Comparison of ENCODE assay signal across 27 mouse cellular contexts in the genomic region with DNA sequence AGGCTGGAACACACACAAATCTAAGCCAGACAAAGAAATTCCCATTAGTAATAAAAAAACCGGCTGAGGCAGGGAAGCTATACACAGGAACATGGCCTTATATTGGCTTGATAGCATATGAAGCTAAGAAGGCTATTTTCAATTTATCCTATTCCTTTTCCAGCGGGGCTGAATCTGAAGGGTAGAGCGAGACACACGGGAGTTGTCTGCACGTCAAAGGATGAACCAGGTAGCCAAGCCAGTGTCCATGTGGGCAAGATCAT.
A peak's percentile ranks its signal among the peaks of the same experiment; 100 is the strongest.
DNase-seq lines count a peak whose midpoint lies in the region; ATAC-seq lines count a peak whose summit lies in the region.
"Had no signal": no experiment of that assay in that cellular context is flagged by ENCODE, and none has a peak within 500 bp of the region (broad histone marks: within the 10 kb centered on the region; RNA-seq: fewer than 3 reads in every experiment).

No protein-coding gene starts in this region.

- DNase-seq in midbrain, embryonic 11.5 days (ENCODE audit: low spot score, missing footprints), result no peak
- peak; percentile 66 for DNase-seq in hindbrain, embryonic 14.5 days (ENCODE audit: low spot score)
- no peak for DNase-seq in kidney, postnatal 10 days
- no peak for DNase-seq in heart, adult 8-10 months (ENCODE audit: low spot score)
- no peak for DNase-seq in adrenal gland, postnatal 4 days (ENCODE audit: low spot score in 2 of 2)
- DNase-seq: adrenal gland, postnatal 10 days; cerebellum, adult 8-10 months; cerebellum, postnatal 36 days; gastrocnemius, postnatal 10 days; heart, adult 11 months; heart, postnatal 10 days; kidney, adult 11 months; kidney, postnatal 4 days; layer of hippocampus, adult 9-11 months; lung, postnatal 4 days; right cerebral cortex, postnatal 25 days; spleen, adult 18-20 months; thymus, postnatal 25 days had no signal

- no peak overlapping the region for H3K27ac ChIP-seq in midbrain, embryonic 12.5 days (replicated peaks)
- H3K27ac ChIP-seq in midbrain, embryonic 11.5 days (ENCODE audit: low read depth, low read length), result no peak overlapping the region
- peak overlapping the region; percentile 41 for H3K27ac ChIP-seq in forebrain, embryonic 15.5 days (replicated peaks)
- H3K27ac ChIP-seq in hindbrain, embryonic 14.5 days, result peak overlapping the region; percentile 85
- 0 out of 2 replicates have a peak overlapping the region, but pooled peaks have one; percentile 8 for H3K27ac ChIP-seq in midbrain, embryonic 16.5 days (ENCODE audit: low read length)
- H3K27ac ChIP-seq: kidney, embryonic 15.5 days; limb, embryonic 15.5 days; liver, embryonic 14.5 days; lung, embryonic 15.5 days had no signal

- H3K4me1 ChIP-seq in midbrain, embryonic 12.5 days, result peaks cover 6% of the 10 kb centered on the region; the same call in 1 of the 2 replicates
- H3K4me1 ChIP-seq in midbrain, embryonic 11.5 days (ENCODE audit: control insufficient read depth, insufficient read depth, low read length), result no peaks in the 10 kb centered on the region
- H3K4me1 ChIP-seq in forebrain, embryonic 15.5 days, result peaks cover 13% of the 10 kb centered on the region
- peaks cover 12% of the 10 kb centered on the region for H3K4me1 ChIP-seq in hindbrain, embryonic 14.5 days (replicated peaks; ENCODE audit: control insufficient read depth, insufficient read depth, low read length)
- H3K4me1 ChIP-seq in midbrain, embryonic 16.5 days (ENCODE audit: control insufficient read depth, insufficient read depth, low read length), result peaks cover 4% of the 10 kb centered on the region
- H3K4me1 ChIP-seq: heart, embryonic 12.5 days; kidney, embryonic 15.5 days; limb, embryonic 15.5 days; lung, embryonic 15.5 days had no signal

- no peaks in the 10 kb centered on the region for H3K9me3 ChIP-seq in midbrain, embryonic 12.5 days
- H3K9me3 ChIP-seq in midbrain, embryonic 11.5 days (ENCODE audit: control insufficient read depth, low read length), result no peaks in the 10 kb centered on the region
- no peaks in the 10 kb centered on the region for H3K9me3 ChIP-seq in forebrain, embryonic 15.5 days
- no peaks in the 10 kb centered on the region for H3K9me3 ChIP-seq in hindbrain, embryonic 14.5 days (ENCODE audit: control insufficient read depth, low read length)
- no peaks in the 10 kb centered on the region for H3K9me3 ChIP-seq in midbrain, embryonic 16.5 days (replicated peaks; ENCODE audit: control insufficient read depth, low read length, poor library complexity, severe bottlenecking)
- H3K9me3 ChIP-seq: heart, embryonic 12.5 days; kidney, embryonic 15.5 days; limb, embryonic 15.5 days; lung, embryonic 15.5 days had no signal

- no peak overlapping the region for H3K4me3 ChIP-seq in midbrain, embryonic 12.5 days
- no peak overlapping the region for H3K4me3 ChIP-seq in midbrain, embryonic 11.5 days (ENCODE audit: low read depth, low read length)
- no peak overlapping the region for H3K4me3 ChIP-seq in forebrain, embryonic 15.5 days
- H3K4me3 ChIP-seq in hindbrain, embryonic 14.5 days (replicated peaks; ENCODE audit: low read length), result no peak overlapping the region
- H3K4me3 ChIP-seq in midbrain, embryonic 16.5 days (ENCODE audit: low read depth, low read length), result no peak overlapping the region
- H3K4me3 ChIP-seq: heart, embryonic 12.5 days; kidney, embryonic 15.5 days; limb, embryonic 15.5 days; lung, embryonic 15.5 days; myocyte had no signal

- ATAC-seq in midbrain, embryonic 12.5 days (ENCODE audit: low FRiP score, low read depth), result peak; percentile 56
- ATAC-seq in midbrain, embryonic 11.5 days (ENCODE audit: low FRiP score), result no peak
- peak; percentile 55; the same call in 1 of the 2 replicates for ATAC-seq in forebrain, embryonic 15.5 days (replicated peaks)
- ATAC-seq in hindbrain, embryonic 14.5 days (ENCODE audit: low FRiP score), result peak; percentile 81
- peak; percentile 67; the same call in 1 of the 2 replicates for ATAC-seq in midbrain, embryonic 16.5 days

- H3K27me3 ChIP-seq in midbrain, embryonic 12.5 days, result no peaks in the 10 kb centered on the region
- H3K27me3 ChIP-seq in midbrain, embryonic 11.5 days (ENCODE audit: control insufficient read depth, insufficient read depth, low read length), result no peaks in the 10 kb centered on the region
- no peaks in the 10 kb centered on the region for H3K27me3 ChIP-seq in forebrain, embryonic 15.5 days
- no peaks in the 10 kb centered on the region for H3K27me3 ChIP-seq in hindbrain, embryonic 14.5 days (ENCODE audit: control insufficient read depth, insufficient read depth, low read length)
- H3K27me3 ChIP-seq in midbrain, embryonic 16.5 days (ENCODE audit: control insufficient read depth, insufficient read depth, low read depth, low read length), result no peaks in the 10 kb centered on the region
- H3K27me3 ChIP-seq: heart, embryonic 12.5 days; kidney, embryonic 15.5 days; limb, embryonic 15.5 days; lung, embryonic 15.5 days had no signal

- H3K9ac ChIP-seq in midbrain, embryonic 12.5 days (replicated peaks), result no peak overlapping the region
- H3K9ac ChIP-seq in midbrain, embryonic 11.5 days (ENCODE audit: low read length), result no peak overlapping the region
- no peak overlapping the region for H3K9ac ChIP-seq in forebrain, embryonic 15.5 days (replicated peaks)
- peak overlapping the region; percentile 5; the same call in 1 of the 2 replicates for H3K9ac ChIP-seq in hindbrain, embryonic 14.5 days
- H3K9ac ChIP-seq in midbrain, embryonic 16.5 days (ENCODE audit: low read depth, low read length), result no peak overlapping the region
- H3K9ac ChIP-seq: heart, embryonic 12.5 days; kidney, embryonic 15.5 days; limb, embryonic 15.5 days; liver, embryonic 14.5 days; lung, embryonic 15.5 days had no signal

- no peaks in the 10 kb centered on the region for H3K36me3 ChIP-seq in midbrain, embryonic 12.5 days
- H3K36me3 ChIP-seq in midbrain, embryonic 11.5 days (ENCODE audit: control insufficient read depth, insufficient read depth, low read length), result no peaks in the 10 kb centered on the region
- no peaks in the 10 kb centered on the region for H3K36me3 ChIP-seq in forebrain, embryonic 15.5 days
- no peaks in the 10 kb centered on the region for H3K36me3 ChIP-seq in hindbrain, embryonic 14.5 days (replicated peaks; ENCODE audit: control insufficient read depth, insufficient read depth)
- H3K36me3 ChIP-seq in midbrain, embryonic 16.5 days (ENCODE audit: control insufficient read depth, insufficient read depth, low read length), result no peaks in the 10 kb centered on the region
- H3K36me3 ChIP-seq: heart, embryonic 12.5 days; kidney, embryonic 15.5 days; limb, embryonic 15.5 days; lung, embryonic 15.5 days had no signal

- 75% methylated on average over 5 of the region's 5 CpGs for WGBS in midbrain, embryonic 12.5 days
- WGBS in midbrain, embryonic 11.5 days, result 81% methylated on average over 5 of the region's 5 CpGs
- WGBS in forebrain, embryonic 15.5 days, result 49% methylated on average over 5 of the region's 5 CpGs
- 32% methylated on average over 5 of the region's 5 CpGs for WGBS in hindbrain, embryonic 14.5 days
- 46% methylated on average over 5 of the region's 5 CpGs for WGBS in midbrain, embryonic 16.5 days

- no peak overlapping the region for H3K4me2 ChIP-seq in midbrain, embryonic 12.5 days (replicated peaks)
- H3K4me2 ChIP-seq in midbrain, embryonic 11.5 days, result no peak overlapping the region
- no peak overlapping the region for H3K4me2 ChIP-seq in forebrain, embryonic 15.5 days (replicated peaks)
- H3K4me2 ChIP-seq in hindbrain, embryonic 14.5 days (replicated peaks), result peak overlapping the region; percentile 25; the same call in 1 of the 2 replicates
- H3K4me2 ChIP-seq in midbrain, embryonic 16.5 days (ENCODE audit: low read length), result no peak overlapping the region
- H3K4me2 ChIP-seq: heart, embryonic 12.5 days; kidney, embryonic 15.5 days; limb, embryonic 15.5 days; lung, embryonic 15.5 days had no signal

Comparison
In these comparisons a context has a peak if more than half of its experiments do, and no peak if none do; other contexts are left out.
1. H3K27ac ChIP-seq: peak in forebrain, embryonic 15.5 days (single experiment), hindbrain, embryonic 14.5 days (single experiment) and midbrain, embryonic 16.5 days (single experiment); none in midbrain, embryonic 12.5 days (single experiment) and midbrain, embryonic 11.5 days (single experiment).